Mouse (Mus musculus): ENCODE results near the gene Cyp20a1. TPM values are rescaled to one million over a fixed set of nuclear protein-coding genes. Genes with fewer than 3 reads are reported as not detected.

Gene Cyp20a1
- polyA plus RNA-seq, 1 experiment, result 26.2 TPM

DNA sequence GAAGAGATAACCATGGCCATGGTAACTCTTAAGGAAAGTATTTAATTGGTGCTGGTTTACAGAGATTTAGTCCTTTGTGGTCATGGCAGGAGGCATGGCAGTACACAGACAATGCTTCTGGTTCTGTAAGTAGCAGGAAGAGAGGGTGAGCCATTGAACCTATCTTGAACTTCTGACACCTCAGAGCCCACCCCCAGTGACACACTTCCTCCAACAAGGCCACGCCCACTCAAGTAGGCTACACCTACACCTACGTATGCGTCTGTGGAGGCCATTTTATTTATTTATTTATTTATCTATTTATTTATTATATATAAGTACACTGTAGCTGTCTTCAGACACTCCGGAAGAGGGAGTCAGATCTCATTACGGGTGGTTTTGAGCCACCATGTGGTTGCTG, 88.4 kb downstream of the Cyp20a1 start:
- H3K4me3 ChIP-seq (ENCODE audit: low read depth, low read length), result no peak overlapping the region
- no peak overlapping the region for H3K9ac ChIP-seq (ENCODE audit: low read depth, poor library complexity, severe bottlenecking)
- H3K27me3 ChIP-seq (ENCODE audit: control insufficient read depth, insufficient read depth, low read length, poor library complexity, severe bottlenecking), result no peaks in the 10 kb centered on the region
- H3K9me3 ChIP-seq (replicated peaks; ENCODE audit: control insufficient read depth, insufficient read depth, low read length, poor library complexity, severe bottlenecking), result no peaks in the 10 kb centered on the region
- TF ChIP-seq EP300 (IDR thresholded peaks at IDR 0.05; ENCODE audit: insufficient read depth, low read depth, low read length), result no peak
- TF ChIP-seq CTCF (IDR thresholded peaks at IDR 0.05; ENCODE audit: low read depth, low read length), result no peak
- TF ChIP-seq POLR2A (IDR thresholded peaks at IDR 0.05; ENCODE audit: insufficient read depth, low read length), result no peak
- H3K4me1 ChIP-seq (ENCODE audit: control insufficient read depth, insufficient read depth, low read length), result peaks cover 2% of the 10 kb centered on the region
- H3K27ac ChIP-seq (ENCODE audit: insufficient read depth, low read length), result no peak overlapping the region
- H3K36me3 ChIP-seq (ENCODE audit: control insufficient read depth, insufficient read depth, low read length, poor library complexity, severe bottlenecking), result no peaks in the 10 kb centered on the region

DNA sequence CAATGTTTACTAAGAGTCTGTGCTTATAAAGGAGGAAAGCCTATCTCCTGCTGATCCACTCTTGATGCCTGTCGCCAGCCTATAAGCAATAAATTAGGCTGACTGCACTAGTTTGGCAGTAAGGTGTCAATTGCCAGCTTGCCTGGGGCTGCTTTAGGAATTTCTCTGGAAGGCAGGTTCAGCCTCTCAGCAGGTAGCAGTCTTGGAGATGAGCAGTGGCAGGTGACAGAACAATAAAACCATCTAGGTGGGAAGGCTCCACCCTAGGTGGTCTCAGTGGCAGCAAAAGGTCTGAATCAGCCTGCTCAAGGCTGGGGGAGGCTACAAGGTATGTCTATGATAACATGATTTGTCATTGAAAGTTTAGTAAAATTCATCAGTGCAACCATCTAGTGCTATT, 89.4 kb downstream of the Cyp20a1 start:
- TF ChIP-seq EP300 (IDR thresholded peaks at IDR 0.05; ENCODE audit: insufficient read depth, low read depth, low read length) (peak; percentile 92), CTCF (IDR thresholded peaks at IDR 0.05; ENCODE audit: low read depth, low read length) (no peak)
- no peaks in the 10 kb centered on the region for H3K9me3 ChIP-seq (replicated peaks; ENCODE audit: control insufficient read depth, insufficient read depth, low read length, poor library complexity, severe bottlenecking)
- no peak overlapping the region for H3K9ac ChIP-seq (ENCODE audit: low read depth, poor library complexity, severe bottlenecking)
- H3K36me3 ChIP-seq (ENCODE audit: control insufficient read depth, insufficient read depth, low read length, poor library complexity, severe bottlenecking), result no peaks in the 10 kb centered on the region
- H3K4me3 ChIP-seq (ENCODE audit: low read depth, low read length), result no peak overlapping the region
- no peaks in the 10 kb centered on the region for H3K4me1 ChIP-seq (ENCODE audit: control insufficient read depth, insufficient read depth, low read length)
- H3K27me3 ChIP-seq (ENCODE audit: control insufficient read depth, insufficient read depth, low read length, poor library complexity, severe bottlenecking), result no peaks in the 10 kb centered on the region
- H3K27ac ChIP-seq (ENCODE audit: insufficient read depth, low read length), result peak overlapping the region; percentile 53

Other genes with a start within 250 kb of the Cyp20a1 start
- 18.3 and 24.8 TPM in 2 replicates for gene Carf, start 245.1 kb upstream of the Cyp20a1 start, polyA plus RNA-seq (2011; ENCODE audit: insufficient read depth, insufficient read length, low read depth, missing spikeins)
- 81.4 and 85.9 TPM in 2 replicates for gene Wdr12, start 244.7 kb upstream of the Cyp20a1 start, polyA plus RNA-seq (2011; ENCODE audit: insufficient read depth, insufficient read length, low read depth, missing spikeins)
- gene Nbeal1, start 162.7 kb upstream of the Cyp20a1 start, polyA plus RNA-seq (2011; ENCODE audit: insufficient read depth, insufficient read length, low read depth, missing spikeins), result 42.0 and 44.0 TPM in 2 replicates
- 47.0 and 53.4 TPM in 2 replicates for gene Abi2, start 66.3 kb downstream of the Cyp20a1 start, polyA plus RNA-seq (2011; ENCODE audit: insufficient read depth, insufficient read length, low read depth, missing spikeins)
- 52.8 and 54.2 TPM in 2 replicates for gene Raph1, start 223.8 kb downstream of the Cyp20a1 start, polyA plus RNA-seq (2011; ENCODE audit: insufficient read depth, insufficient read length, low read depth, missing spikeins)

Measured in ES-Bruce4 (cell line).